Mouse (Mus musculus) kidney, postnatal 10 days (tissue): Measurements from ENCODE around the gene Atoh8.

Experiments used
- DNase-seq: peaks from one replicate; pipeline ENCODE4 v3.0.0; 2021; ENCODE audit warnings: mixed read lengths

The Atoh8 gene

GRCm38 (mm10) chr6:72253911-72254587, 18.7 kb upstream of the Atoh8 start:
- no peak for DNase-seq

- DNase-seq = no peak
Observed at GRCm38 (mm10) chr6:72253168-72253567, 17.8 kb upstream of the Atoh8 start.

- DNase-seq = no peak
Observed at GRCm38 (mm10) chr6:72252433-72252832, 17.1 kb upstream of the Atoh8 start.

GRCm38 (mm10) chr6:72249981-72250380, 14.6 kb upstream of the Atoh8 start:
- no peak for DNase-seq

- peak; percentile 44 for DNase-seq
Observed at GRCm38 (mm10) chr6:72248150-72248914, 13.0 kb upstream of the Atoh8 start.

- DNase-seq = no peak
Observed at GRCm38 (mm10) chr6:72246303-72246702, 10.9 kb upstream of the Atoh8 start.

GRCm38 (mm10) chr6:72244569-72245285, 9.3 kb upstream of the Atoh8 start:
- peak; percentile 44 for DNase-seq

GRCm38 (mm10) chr6:72244144-72244549, 8.8 kb upstream of the Atoh8 start:
- peak; percentile 95 for DNase-seq

- no peak for DNase-seq
Observed at GRCm38 (mm10) chr6:72242532-72243320, 7.3 kb upstream of the Atoh8 start.

GRCm38 (mm10) chr6:72241843-72242154, 6.4 kb upstream of the Atoh8 start:
- no peak for DNase-seq

- DNase-seq = peak; percentile 47
Observed at GRCm38 (mm10) chr6:72241133-72241842, 5.9 kb upstream of the Atoh8 start.

- DNase-seq = no peak
Observed at GRCm38 (mm10) chr6:72240042-72240441, 4.7 kb upstream of the Atoh8 start.

- DNase-seq = peak; percentile 95
Observed at GRCm38 (mm10) chr6:72237035-72237434, 1.7 kb upstream of the Atoh8 start.

- no peak for DNase-seq
Observed at GRCm38 (mm10) chr6:72235807-72236407, 530 bp upstream of the Atoh8 start.

- DNase-seq = peak; percentile 71
Observed at GRCm38 (mm10) chr6:72234372-72235097, 842 bp downstream of the Atoh8 start.

GRCm38 (mm10) chr6:72233950-72234349, 1.4 kb downstream of the Atoh8 start:
- no peak for DNase-seq

- no peak for DNase-seq
Observed at GRCm38 (mm10) chr6:72232870-72233269, 2.5 kb downstream of the Atoh8 start.

- peak; percentile 26 for DNase-seq
Observed at GRCm38 (mm10) chr6:72232411-72232810, 3.0 kb downstream of the Atoh8 start.

GRCm38 (mm10) chr6:72230875-72231274, 4.5 kb downstream of the Atoh8 start:
- DNase-seq = peak; percentile 50

GRCm38 (mm10) chr6:72227665-72228265, 7.6 kb downstream of the Atoh8 start:
- DNase-seq = no peak

GRCm38 (mm10) chr6:72227011-72227410, 8.4 kb downstream of the Atoh8 start:
- DNase-seq = no peak
